Mouse (Mus musculus) liver, adult 2 months (tissue): Measurements from ENCODE around the gene Mtln.

Experiments
- CTCF ChIP-seq: fragments of 200-500 bp; IDR thresholded peaks from 2 replicates; pipeline ENCODE4 v1.5.1; 2011; ENCODE audit warnings: low read depth, low read length, control low read depth
- POLR2A ChIP-seq: fragments of 200-500 bp; IDR thresholded peaks from 2 replicates; pipeline ENCODE4 v1.6.1; 2011; ENCODE audit warnings: low read length, control low read depth; ENCODE audit not compliant: insufficient read depth; ENCODE audit errors: extremely low read depth

GRCm38 (mm10) chr2:127838576-127838975 is 46.3 kb upstream of the Mtln start, which contains the start of gene Acoxl:
- TF ChIP-seq CTCF (no peak), POLR2A (no peak)
